Comparison of ENCODE assay signal across 8 mouse cellular contexts in genomic region chr17:24696011-24696697, GRCm38 (mm10). TPM values are rescaled to one million over a fixed set of nuclear protein-coding genes. Genes with fewer than 3 reads are reported as not detected.
DNase-seq lines count a peak whose midpoint lies in the region; ATAC-seq lines count a peak whose summit lies in the region.

Gfer (minus strand) TSS chr17:24696156.
Noxo1 (plus strand) TSS chr17:24696234.

- H3K27me3 ChIP-seq in hindbrain, embryonic 11.5 days (ENCODE audit: control insufficient read depth, insufficient read depth, low read length), result no peaks in the 10 kb centered on the region

- WGBS in hindbrain, embryonic 11.5 days, result under 1% methylated on average over 55 of the region's 76 CpGs

- peak within 1 kb of the TSS; percentile 83 for H3K27ac ChIP-seq in hindbrain, embryonic 11.5 days (ENCODE audit: low read depth, low read length)

- H3K4me1 ChIP-seq in hindbrain, embryonic 11.5 days (replicated peaks; ENCODE audit: control insufficient read depth, insufficient read depth, low read length), result no peaks in the 10 kb centered on the region; the same call in 1 of the 2 replicates

- DNase-seq in MN1 (ENCODE audit: low spot score), result peak; percentile 92
- peak; percentile 83 for DNase-seq in cerebellum, adult 9-10 months
- DNase-seq in frontal cortex, adult 2 months (ENCODE audit: extremely low spot score in 1 of 2, low spot score in 1 of 2), result peak; percentile 42 to 78
- peak; percentile 89 for DNase-seq in hindbrain, embryonic 11.5 days (ENCODE audit: low spot score)
- DNase-seq in layer of hippocampus, postnatal 25 days (ENCODE audit: extremely low spot score in 1 of 2, low spot score in 1 of 2), result peak; percentile 66 to 72
- DNase-seq in lung, postnatal 25 days (ENCODE audit: low spot score), result peak; percentile 86
- peak; percentile 87 for DNase-seq in retina, embryonic 14.5 days (ENCODE audit: low spot score)
- DNase-seq in thymus, postnatal 4 days, result peak; percentile 92

- H3K4me2 ChIP-seq in hindbrain, embryonic 11.5 days (replicated peaks; ENCODE audit: low read depth, low read length), result peak within 1 kb of the TSS; percentile 80

- no peaks in the 10 kb centered on the region for H3K9me3 ChIP-seq in hindbrain, embryonic 11.5 days (ENCODE audit: control insufficient read depth, low read length)

- peak; percentile 91 for ATAC-seq in hindbrain, embryonic 11.5 days (ENCODE audit: low FRiP score)

- peak within 1 kb of the TSS; percentile 89 for H3K9ac ChIP-seq in hindbrain, embryonic 11.5 days (ENCODE audit: low read depth, low read length)

- H3K4me3 ChIP-seq in hindbrain, embryonic 11.5 days (ENCODE audit: low read depth, low read length), result peak within 1 kb of the TSS; percentile 88

- H3K36me3 ChIP-seq in hindbrain, embryonic 11.5 days (ENCODE audit: control insufficient read depth, insufficient read depth, low read length), result peaks cover 2% of the 10 kb centered on the region; the same call in 1 of the 2 replicates

RNA-seq across cellular contexts. Expression of gene Gfer, which starts in this region (rescaled TPM):
- 22.6 and 24.1 TPM in 2 replicates for polyA plus RNA-seq in frontal cortex, adult 2 months (2012; rRNA removed)
- 44.3 and 47.5 TPM in 2 replicates for polyA plus RNA-seq in hindbrain, embryonic 11.5 days (2014; fragmentation: Nextera tagmentation; extraction: Ambion mirVana)
- total RNA-seq in layer of hippocampus, postnatal 25 days (2021), result 10 to 100 TPM; 18.6 to 19.2 TPM

RNA-seq across cellular contexts. Expression of gene Noxo1, which starts in this region (rescaled TPM):
- polyA plus RNA-seq in frontal cortex, adult 2 months (2012; rRNA removed), result 5.9 and 6.7 TPM in 2 replicates
- 1.5 and 1.7 TPM in 2 replicates for polyA plus RNA-seq in hindbrain, embryonic 11.5 days (2014; fragmentation: Nextera tagmentation; extraction: Ambion mirVana)
- 1 to 10 TPM; 2.7 to 3.0 TPM for total RNA-seq in layer of hippocampus, postnatal 25 days (2021)

Comparison
In these comparisons a context has a peak if more than half of its experiments do, and no peak if none do; other contexts are left out.
1. Peak in every context shown above with its lines: DNase-seq, ATAC-seq, H3K4me3 ChIP-seq and H3K27ac ChIP-seq.